Mouse (Mus musculus) embryonic facial prominence, embryonic 14.5 days (tissue): Measurements from ENCODE around the gene 1700021F07Rik. TPM values are rescaled to one million over a fixed set of nuclear protein-coding genes. Genes with fewer than 3 reads are reported as not detected.

Experiments
- ATAC-seq: fragments of 200-750 bp; cut with Nextera tagmentation; 2 replicates; pipeline ENCODE4 v1.8.0; 2017; ENCODE audit warnings: low read depth, moderate number of reproducible peaks, moderate TSS enrichment
- DNase-seq: peaks from one replicate; pipeline ENCODE4 v3.0.0-alpha.2; 2015; ENCODE audit warnings: low spot score
- H3K27ac ChIP-seq: fragments of 300-500 bp; sonication (generic); replicated peaks from 2 replicates; pipeline ENCODE4 v1.5.1; 2014; ENCODE audit warnings: low read depth, mild to moderate bottlenecking, low read length, moderate library complexity
- H3K27me3 ChIP-seq: fragments of 300-500 bp; sonication (generic); replicated peaks from 2 replicates; pipeline ENCODE4 v1.6.1; 2014; ENCODE audit warnings: low read length; ENCODE audit not compliant: control insufficient read depth, insufficient read depth
- H3K36me3 ChIP-seq: fragments of 300-500 bp; sonication (generic); 2 replicates; pipeline ENCODE4 v1.6.1; 2014; ENCODE audit warnings: low read length, mixed read lengths; ENCODE audit not compliant: control insufficient read depth, insufficient read depth
- H3K4me1 ChIP-seq: fragments of 300-500 bp; sonication (generic); 2 replicates; pipeline ENCODE4 v1.6.1; 2014; ENCODE audit warnings: antibody characterized with exemption, low read length; ENCODE audit not compliant: control insufficient read depth, insufficient read depth
- H3K4me2 ChIP-seq: fragments of 300-500 bp; sonication (generic); 2 replicates; pipeline ENCODE4 v1.6.1; 2014; ENCODE audit warnings: low read depth, mild to moderate bottlenecking, low read length, moderate library complexity, mixed read lengths
- H3K4me3 ChIP-seq: fragments of 300-500 bp; sonication (generic); 2 replicates; pipeline ENCODE4 v1.5.1; 2014; ENCODE audit warnings: low read depth, mild to moderate bottlenecking, low read length
- H3K9ac ChIP-seq: fragments of 300-500 bp; sonication (generic); 2 replicates; pipeline ENCODE4 v1.6.1; 2014; ENCODE audit warnings: low read depth, mild to moderate bottlenecking, low read length, moderate library complexity, mixed read lengths
- H3K9me3 ChIP-seq: fragments of 300-500 bp; sonication (generic); 2 replicates; pipeline ENCODE4 v1.6.1; 2016; ENCODE audit warnings: low read length; ENCODE audit not compliant: control insufficient read depth
- WGBS: fragments of 180-500 bp; shearing (Covaris S2); extraction: QIAGEN DNeasy Blood & Tissue Kit; methylation state at CpG from one replicate; pipeline ENCODE4 v1.1.7; 2014; 5-methylcytosine and 5-hydroxymethylcytosine counted together
- polyA plus RNA-seq: library from polyadenylated mRNA; unstranded; fragments of >200 nt; fragmentation: Nextera tagmentation; extraction: Ambion mirVana; gene quantifications from 2 replicates; pipeline ENCODE4 v1.2.1, GENCODE M21; 2014

1700021F07Rik gene
- polyA plus RNA-seq, 1 experiment from 2014 or later, result not detected

GRCm38 (mm10) chr2:173549236-173549635 is 26.9 kb downstream of the 1700021F07Rik start:
- no peak overlapping the region for H3K4me2 ChIP-seq
- H3K4me3 ChIP-seq, result no peak overlapping the region
- no peak overlapping the region for H3K27ac ChIP-seq
- no peak overlapping the region for H3K9ac ChIP-seq
- H3K36me3 ChIP-seq, result no peaks in the 10 kb centered on the region
- WGBS, result 87% methylated on average over 10 of the region's 10 CpGs
- no peaks in the 10 kb centered on the region for H3K9me3 ChIP-seq
- no peaks in the 10 kb centered on the region for H3K4me1 ChIP-seq
- no peak for ATAC-seq
- no peak for DNase-seq
- H3K27me3 ChIP-seq, result 0 out of 2 replicates have a peak, but pooled peaks cover 4% of the 10 kb centered on the region

- Histone ChIP-seq H3K4me2 (no peak overlapping the region), H3K27ac (no peak overlapping the region), H3K9me3 (no peaks in the 10 kb centered on the region), H3K36me3 (no peaks in the 10 kb centered on the region), H3K27me3 (0 out of 2 replicates have a peak, but pooled peaks cover 4% of the 10 kb centered on the region), H3K4me3 (no peak overlapping the region), H3K4me1 (no peaks in the 10 kb centered on the region), H3K9ac (no peak overlapping the region)
- ATAC-seq (no peak), DNase-seq (no peak)
- WGBS, result 78% methylated on average over 6 of the region's 6 CpGs
Observed at GRCm38 (mm10) chr2:173550681-173551080, 28.3 kb downstream of the 1700021F07Rik start.

DNA sequence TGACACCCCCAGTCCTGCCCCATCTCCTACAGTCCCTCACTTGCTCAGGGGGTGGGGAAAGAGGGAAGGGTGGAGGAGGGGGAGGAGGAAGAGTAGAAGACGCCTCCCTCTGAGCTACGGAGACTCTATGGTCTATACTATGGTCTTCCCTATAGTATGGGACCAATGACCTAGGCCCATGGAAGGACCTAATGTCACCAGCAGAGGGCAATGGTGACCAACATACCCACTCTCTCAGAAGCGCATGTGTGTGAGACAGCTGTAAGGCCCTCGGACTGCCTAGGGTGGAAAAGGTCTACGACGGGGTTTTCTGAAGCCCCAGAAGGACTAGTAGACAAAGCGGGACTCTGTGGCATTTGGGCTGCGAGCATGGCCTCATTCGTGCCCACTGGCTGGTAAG is 31.5 kb downstream of the 1700021F07Rik start:
- Histone ChIP-seq H3K4me2 (no peak overlapping the region), H3K36me3 (no peaks in the 10 kb centered on the region), H3K4me1 (no peaks in the 10 kb centered on the region), H3K9me3 (no peaks in the 10 kb centered on the region), H3K9ac (no peak overlapping the region), H3K27me3 (0 out of 2 replicates have a peak, but pooled peaks cover 4% of the 10 kb centered on the region), H3K4me3 (no peak overlapping the region), H3K27ac (no peak overlapping the region)
- WGBS, result 36% methylated on average over 9 of the region's 9 CpGs
- DNase-seq (no peak), ATAC-seq (no peak)

- no peak for ATAC-seq
- peak; percentile 45 for DNase-seq
- 0 out of 2 replicates have a peak overlapping the region, but pooled peaks have one; percentile 21 for H3K27ac ChIP-seq
- no peaks in the 10 kb centered on the region for H3K36me3 ChIP-seq
- no peak overlapping the region for H3K4me3 ChIP-seq
- no peaks in the 10 kb centered on the region for H3K9me3 ChIP-seq
- H3K9ac ChIP-seq, result no peak overlapping the region
- no peaks in the 10 kb centered on the region for H3K4me1 ChIP-seq
- H3K4me2 ChIP-seq, result no peak overlapping the region
- H3K27me3 ChIP-seq, result no peaks in the 10 kb centered on the region
- WGBS, result 41% methylated on average over 12 of the region's 12 CpGs
Observed at GRCm38 (mm10) chr2:173558754-173559396, 36.5 kb downstream of the 1700021F07Rik start.

DNA sequence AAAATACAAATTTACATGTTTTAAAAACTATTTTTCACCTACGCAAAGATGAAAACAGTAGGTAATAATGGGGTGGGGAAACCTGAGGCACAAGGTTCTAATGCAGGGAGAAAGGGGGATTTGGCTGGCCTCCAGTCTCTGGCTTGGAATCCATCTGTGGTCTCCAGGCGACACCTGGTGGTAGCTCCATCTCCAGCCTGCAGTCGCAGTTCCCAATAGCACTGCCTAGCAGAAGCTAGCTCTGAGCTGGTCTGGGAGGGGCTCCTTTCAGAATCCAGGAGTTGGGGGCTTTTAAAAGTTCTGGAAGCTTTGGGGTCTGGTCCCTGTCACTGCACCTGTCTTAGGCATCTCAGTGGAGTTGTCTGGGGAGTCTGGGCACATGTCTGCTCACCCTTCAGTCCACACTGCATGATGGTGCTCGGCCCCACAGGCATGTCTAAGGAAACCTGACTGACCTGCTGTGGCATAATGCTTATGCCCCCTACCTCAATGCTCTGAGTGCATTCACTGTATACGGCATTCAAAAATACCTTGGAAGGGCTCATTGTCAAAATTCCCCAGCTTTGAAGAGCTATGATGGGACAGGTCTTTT is 39.6 kb downstream of the 1700021F07Rik start:
- Histone ChIP-seq H3K27ac (no peak overlapping the region), H3K4me1 (0 out of 2 replicates have a peak, but pooled peaks cover 3% of the 10 kb centered on the region), H3K36me3 (no peaks in the 10 kb centered on the region), H3K9me3 (no peaks in the 10 kb centered on the region), H3K4me2 (no peak overlapping the region), H3K27me3 (no peaks in the 10 kb centered on the region), H3K4me3 (no peak overlapping the region), H3K9ac (no peak overlapping the region)
- 45% methylated on average over 5 of the region's 5 CpGs for WGBS
- DNase-seq, result peak; percentile 76
- peak; percentile 7; the same call in 1 of the 2 replicates for ATAC-seq

GRCm38 (mm10) chr2:173563336-173563735 is 41.0 kb downstream of the 1700021F07Rik start:
- H3K4me3 ChIP-seq, result no peak overlapping the region
- no peaks in the 10 kb centered on the region for H3K9me3 ChIP-seq
- WGBS, result 62% methylated on average over 7 of the region's 7 CpGs
- no peak overlapping the region for H3K9ac ChIP-seq
- 0 out of 2 replicates have a peak, but pooled peaks have one; percentile 1 for ATAC-seq
- H3K27ac ChIP-seq, result no peak overlapping the region
- 0 out of 2 replicates have a peak, but pooled peaks cover 3% of the 10 kb centered on the region for H3K4me1 ChIP-seq
- peak; percentile 55 for DNase-seq
- H3K4me2 ChIP-seq, result no peak overlapping the region
- H3K27me3 ChIP-seq, result no peaks in the 10 kb centered on the region
- no peaks in the 10 kb centered on the region for H3K36me3 ChIP-seq

DNA sequence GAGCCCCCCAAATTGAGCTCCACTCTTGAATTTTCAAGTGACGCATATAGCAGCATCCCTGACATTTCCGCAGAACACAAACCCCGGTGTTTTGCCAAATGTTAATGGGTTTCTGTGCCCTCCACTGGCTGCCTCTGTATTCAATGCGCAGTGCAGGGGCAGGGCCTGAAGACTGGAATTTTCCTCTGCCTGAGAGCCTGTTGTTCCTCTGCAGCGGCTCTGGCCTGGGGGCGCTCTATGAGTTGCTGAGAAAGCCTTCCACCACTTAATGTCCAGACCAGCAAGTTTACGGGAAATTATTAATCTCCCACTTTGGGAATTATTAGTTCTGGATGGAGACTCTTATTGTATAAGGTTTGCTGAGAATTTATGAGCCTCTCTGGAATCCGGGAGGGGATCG is 41.8 kb downstream of the 1700021F07Rik start:
- ATAC-seq, result peak; percentile 62; the same call in 1 of the 2 replicates
- WGBS, result 47% methylated on average over 9 of the region's 9 CpGs
- no peaks in the 10 kb centered on the region for H3K9me3 ChIP-seq
- no peaks in the 10 kb centered on the region for H3K27me3 ChIP-seq
- DNase-seq, result peak; percentile 68
- no peaks in the 10 kb centered on the region for H3K36me3 ChIP-seq
- H3K4me2 ChIP-seq, result no peak overlapping the region
- H3K4me1 ChIP-seq, result 0 out of 2 replicates have a peak, but pooled peaks cover 3% of the 10 kb centered on the region
- H3K9ac ChIP-seq, result no peak overlapping the region
- H3K27ac ChIP-seq, result peak overlapping the region; percentile 61
- no peak overlapping the region for H3K4me3 ChIP-seq
